Mouse (Mus musculus) megakaryocyte progenitor cell, adult 5-6 weeks (primary cell): ENCODE data around the gene Hdgf. TPM values are rescaled to one million over a fixed set of nuclear protein-coding genes. Genes with fewer than 3 reads are reported as not detected.
A peak's percentile ranks its signal among the peaks of the same experiment; 100 is the strongest.

ENCODE experiments used
- ATAC-seq: replicated peaks from 2 replicates; pipeline ENCODE4 v1.8.0; 2016; ENCODE audit warnings: mild to moderate bottlenecking, moderate TSS enrichment, inconsistent platforms; ENCODE audit not compliant: poor library complexity
- total RNA-seq, 2 experiments: library from RNA; stranded (forward) in 1 of 2; stranded (reverse) in 1 of 2; fragments of 157-497, 149-512 nt in 1 of 2; fragments of 200-1000 nt in 1 of 2; gene quantifications; 2 replicates each; pipeline versions ENCODE4 v1.2.3 to v1.2.4; 2015 to 2017

Gene Hdgf
- total RNA-seq, 2 experiments from 2014 or later: 308 to 348 TPM

DNA sequence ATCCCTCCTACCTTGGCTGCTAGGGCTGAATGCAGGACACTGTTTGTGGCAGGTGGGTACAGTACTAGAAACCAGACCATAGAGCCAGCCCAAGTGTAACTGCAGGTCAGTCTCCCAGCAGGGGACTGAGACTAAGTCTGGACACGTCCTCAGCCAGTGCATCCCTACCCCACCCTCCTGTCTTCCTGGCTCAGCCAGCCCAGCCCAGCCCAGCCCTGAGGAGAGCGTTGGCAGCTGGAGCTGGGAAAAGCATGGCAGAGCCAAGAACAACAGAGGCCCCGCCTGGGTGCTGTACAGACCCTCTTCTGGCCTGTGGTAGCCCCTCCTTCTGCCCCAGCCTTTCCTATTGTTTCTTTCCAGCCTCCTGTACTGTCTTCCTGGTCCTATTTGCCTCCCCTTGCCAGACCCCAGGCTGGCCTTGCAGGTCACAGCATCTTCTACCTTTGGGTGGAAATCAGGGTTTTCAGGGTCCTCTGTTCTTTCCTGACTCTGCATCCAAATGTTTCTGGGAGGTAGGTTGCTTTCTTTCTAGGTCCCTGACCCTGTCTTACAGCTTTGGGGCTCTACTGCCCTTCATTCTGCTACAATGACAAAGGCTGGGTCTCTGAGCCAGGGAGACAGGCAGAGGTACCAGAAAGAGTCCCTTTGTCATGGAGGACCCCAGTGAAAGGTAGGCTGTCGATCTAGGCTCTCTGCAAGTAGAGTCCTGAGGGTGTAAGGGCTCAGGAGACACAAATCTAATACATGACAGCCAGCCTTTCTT, 38.9 kb downstream of the Hdgf start:
- no peak for ATAC-seq

GRCm38 (mm10) chr3:87945781-87946540, 39.8 kb downstream of the Hdgf start:
- no peak for ATAC-seq

- ATAC-seq: no peak
Measured at GRCm38 (mm10) chr3:87946541-87946860, 40.4 kb downstream of the Hdgf start.

DNA sequence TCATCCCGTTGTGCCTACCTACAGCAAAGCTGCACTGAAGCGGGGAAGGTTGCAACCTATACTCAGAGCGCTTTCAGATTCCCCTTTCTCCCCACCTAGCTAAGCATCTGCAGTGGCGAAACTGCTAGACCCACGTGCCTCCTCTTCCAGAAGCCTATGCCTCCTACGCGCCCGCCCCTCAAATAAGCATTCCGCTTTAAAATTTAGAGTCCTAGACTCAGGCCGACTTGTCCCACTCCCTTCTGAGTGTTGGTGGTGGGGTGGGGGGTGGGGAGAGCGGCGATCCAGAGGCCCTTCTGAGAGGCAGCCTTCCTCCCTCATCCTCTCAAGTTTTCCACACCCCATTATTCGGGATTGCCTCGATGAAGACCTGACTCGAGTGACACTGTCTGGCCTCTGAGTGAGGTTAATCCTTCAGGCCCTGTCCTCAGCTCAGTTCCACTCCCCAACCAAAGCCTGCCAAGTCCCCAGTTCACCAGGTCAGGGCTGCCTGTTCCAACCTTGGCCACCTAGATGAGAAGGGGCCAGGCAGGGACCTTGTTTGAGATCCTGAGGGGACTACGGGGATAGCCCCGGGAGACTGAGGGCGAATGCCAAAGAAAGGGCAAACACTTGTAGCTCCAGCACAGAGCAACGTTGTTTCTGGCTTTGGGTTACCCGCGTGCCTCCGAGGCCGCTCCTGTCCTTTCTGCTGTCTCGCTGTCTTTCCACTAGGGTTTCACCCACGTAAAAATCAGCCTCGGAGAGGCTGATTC, 41.1 kb downstream of the Hdgf start:
- ATAC-seq: peak; percentile 26; the same call in 1 of the 2 replicates

GRCm38 (mm10) chr3:87947811-87948199, 41.7 kb downstream of the Hdgf start:
- ATAC-seq: no peak

DNA sequence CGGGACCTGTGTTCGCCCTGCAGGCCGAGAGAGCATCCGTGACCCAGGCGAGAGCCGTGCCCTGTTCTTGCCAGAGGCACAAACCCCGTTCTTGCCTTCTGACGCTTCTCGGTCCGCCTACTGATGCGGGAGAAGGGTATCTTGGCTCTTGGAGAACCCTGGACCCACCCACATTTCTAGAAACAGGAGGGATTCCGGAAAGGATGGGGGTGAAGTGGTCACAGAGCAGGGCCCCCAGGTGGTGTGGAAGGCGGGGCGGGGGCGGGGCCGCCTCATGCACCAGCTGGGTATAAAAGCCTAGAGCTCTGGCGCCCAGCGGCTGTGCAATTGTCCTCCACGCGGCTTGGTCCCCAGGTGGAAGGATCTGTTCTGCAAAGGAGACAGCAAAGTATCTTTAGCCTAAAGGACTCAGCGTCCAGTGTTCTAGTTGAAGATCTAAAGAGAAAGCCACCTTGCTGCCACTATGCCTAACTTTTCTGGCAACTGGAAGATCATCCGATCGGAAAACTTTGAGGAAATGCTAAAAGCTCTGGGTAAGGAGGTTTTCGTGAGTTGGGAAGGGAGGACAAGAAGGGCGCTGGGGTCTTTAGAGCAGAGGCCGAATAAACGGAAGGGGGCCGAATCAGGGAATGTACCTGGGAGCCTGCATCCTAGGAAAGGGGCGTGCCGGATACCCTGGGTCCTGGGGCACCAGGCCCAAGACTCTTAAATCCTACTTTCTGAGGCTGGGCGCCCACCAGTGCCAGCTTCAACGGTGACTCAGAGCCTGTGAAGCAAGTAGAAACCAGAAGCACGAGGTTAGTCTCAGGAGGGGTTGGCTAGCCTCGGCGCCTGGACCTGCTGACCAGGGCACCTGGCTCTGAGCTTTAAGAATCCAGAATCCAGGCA, 42.5 kb downstream of the Hdgf start, which contains the start of gene Crabp2:
Crabp2 (plus strand) TSS at position 289 of the 888 bp plus-strand sequence.
- ATAC-seq: peak; percentile 29

DNA sequence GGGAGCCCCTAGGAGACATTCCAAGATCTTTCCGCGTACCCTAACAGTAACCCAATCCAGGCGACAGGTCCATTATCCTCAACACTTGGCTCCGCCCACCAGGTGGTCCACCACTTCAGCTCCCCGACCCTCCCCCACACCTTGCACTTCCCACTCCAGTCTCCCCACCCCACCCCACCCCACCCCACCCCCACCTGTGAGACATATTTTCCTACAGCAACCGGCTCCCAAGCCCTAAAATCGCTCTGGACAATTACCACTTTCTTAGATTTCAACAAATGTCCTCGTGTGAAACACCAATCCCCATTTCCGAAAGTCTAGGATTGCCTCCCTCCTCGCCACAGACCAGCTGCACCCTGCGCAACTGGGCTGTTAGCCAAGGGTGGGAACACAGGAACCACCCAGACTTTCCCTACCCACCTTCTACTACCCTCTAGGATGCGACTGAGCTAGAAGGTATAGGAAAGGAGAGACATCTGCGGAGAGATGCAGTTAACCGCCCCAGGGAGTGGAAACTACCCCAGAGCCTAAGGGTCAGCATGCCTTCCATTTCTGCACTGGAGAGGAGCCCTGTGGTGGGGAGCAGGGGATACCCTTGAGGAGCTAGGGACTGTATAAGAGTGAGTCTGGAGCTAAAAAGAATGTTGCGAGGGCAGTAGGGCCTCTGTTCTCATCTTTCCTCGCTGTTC, 43.3 kb downstream of the Hdgf start:
- no peak for ATAC-seq

GRCm38 (mm10) chr3:87949955-87950515, 43.9 kb downstream of the Hdgf start:
- ATAC-seq: no peak

- no peak for ATAC-seq
Measured at GRCm38 (mm10) chr3:87951946-87952345, 45.8 kb downstream of the Hdgf start.

DNA sequence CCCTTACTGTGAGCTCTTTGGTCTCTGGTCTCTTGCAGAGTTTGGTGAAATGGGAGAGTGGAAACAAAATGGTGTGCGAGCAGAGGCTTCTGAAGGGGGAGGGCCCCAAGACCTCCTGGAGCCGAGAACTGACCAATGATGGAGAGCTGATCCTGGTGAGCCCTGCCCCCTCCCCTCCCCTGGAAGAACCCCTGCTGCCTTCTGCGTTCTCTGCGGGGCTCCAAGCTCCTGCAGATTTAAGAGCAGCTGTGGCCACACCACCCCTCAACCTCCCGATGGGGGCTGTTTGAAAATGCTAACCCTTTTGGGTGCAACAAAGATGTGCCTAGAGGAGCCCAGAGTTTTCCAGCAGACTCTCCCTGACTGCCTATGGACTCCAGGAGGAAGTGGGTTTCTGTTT, 46.3 kb downstream of the Hdgf start:
- ATAC-seq: no peak

GRCm38 (mm10) chr3:87958056-87958455, 51.9 kb downstream of the Hdgf start:
- ATAC-seq: no peak

DNA sequence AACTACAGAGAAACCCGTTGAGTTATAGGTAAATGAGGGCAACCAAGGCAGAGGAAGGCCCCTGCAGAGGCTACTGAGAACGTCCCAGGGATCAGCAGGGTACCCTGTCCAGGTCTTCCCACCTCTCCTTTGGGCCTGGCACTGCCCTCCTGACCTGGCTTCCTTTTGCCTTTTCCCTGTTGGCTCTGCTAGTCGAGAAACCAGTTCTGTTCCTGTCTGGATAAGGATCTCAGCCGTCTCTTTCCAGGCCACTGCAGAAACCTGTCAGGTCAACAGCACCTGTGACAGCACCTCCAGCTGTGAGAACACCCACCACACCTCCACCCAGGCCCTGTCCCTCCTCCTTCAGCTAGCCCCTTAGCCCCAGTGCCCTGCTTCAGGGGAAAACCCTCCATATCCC, 52.4 kb downstream of the Hdgf start:
- ATAC-seq: no peak

DNA sequence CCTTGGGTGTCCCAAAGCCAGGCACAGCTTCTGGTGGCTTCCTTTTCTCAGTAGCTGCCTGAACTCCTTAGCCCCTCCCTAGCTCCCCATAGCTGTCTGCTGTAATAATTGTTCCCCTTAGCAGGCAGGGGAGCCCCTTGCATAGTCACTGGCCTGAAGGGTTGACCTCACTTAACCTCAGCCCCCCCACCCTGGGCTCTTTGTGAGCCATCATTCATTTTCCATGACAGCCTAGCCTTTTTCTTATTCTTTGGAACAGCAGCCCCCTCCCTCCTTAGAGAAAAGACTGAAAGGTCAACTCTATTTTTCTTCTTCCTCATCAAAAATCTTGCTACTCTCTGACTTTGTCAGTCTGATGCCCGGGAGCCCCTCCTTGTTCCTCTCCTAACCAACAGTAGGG, 52.8 kb downstream of the Hdgf start:
- no peak for ATAC-seq

DNA sequence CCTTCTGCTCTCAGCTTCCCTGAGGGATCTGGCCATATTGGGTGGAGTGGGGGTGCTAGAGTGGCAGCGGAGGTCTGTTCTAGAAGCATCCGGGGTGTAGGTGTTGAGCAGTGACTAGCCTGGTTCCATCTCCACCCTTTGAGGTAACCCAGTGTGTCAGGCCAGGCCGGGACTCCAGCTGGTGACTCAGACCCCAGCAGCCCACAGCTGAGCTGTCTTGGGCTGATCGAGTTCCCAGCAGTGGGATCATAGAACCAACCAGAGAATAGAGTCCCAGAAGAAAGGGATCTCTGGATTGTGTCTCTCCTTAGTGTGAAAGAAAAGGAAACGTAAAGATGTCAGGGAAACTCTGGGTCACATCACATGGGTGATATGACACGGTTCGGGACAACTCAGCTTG, 53.2 kb downstream of the Hdgf start:
- no peak for ATAC-seq

DNA sequence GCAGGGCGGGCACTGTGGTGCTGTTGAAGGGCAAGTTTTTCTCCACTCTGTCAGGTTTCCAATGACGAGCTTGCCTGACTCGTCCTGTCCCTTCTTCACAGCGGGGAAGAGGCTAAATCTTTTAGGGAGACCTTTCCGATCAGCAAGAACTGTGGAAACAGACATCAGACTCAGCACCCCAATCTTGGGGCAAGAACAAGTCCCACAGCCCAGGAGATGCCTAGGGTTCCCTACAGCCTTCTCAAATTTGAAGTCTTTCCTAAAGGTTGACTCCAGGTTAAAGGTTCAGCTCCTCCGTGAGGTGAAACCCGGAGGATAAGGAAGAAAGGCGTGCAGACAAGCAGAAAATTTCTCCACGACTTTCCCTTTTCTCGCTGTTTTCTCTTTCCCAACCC, 54.1 kb downstream of the Hdgf start:
- ATAC-seq: no peak

DNA sequence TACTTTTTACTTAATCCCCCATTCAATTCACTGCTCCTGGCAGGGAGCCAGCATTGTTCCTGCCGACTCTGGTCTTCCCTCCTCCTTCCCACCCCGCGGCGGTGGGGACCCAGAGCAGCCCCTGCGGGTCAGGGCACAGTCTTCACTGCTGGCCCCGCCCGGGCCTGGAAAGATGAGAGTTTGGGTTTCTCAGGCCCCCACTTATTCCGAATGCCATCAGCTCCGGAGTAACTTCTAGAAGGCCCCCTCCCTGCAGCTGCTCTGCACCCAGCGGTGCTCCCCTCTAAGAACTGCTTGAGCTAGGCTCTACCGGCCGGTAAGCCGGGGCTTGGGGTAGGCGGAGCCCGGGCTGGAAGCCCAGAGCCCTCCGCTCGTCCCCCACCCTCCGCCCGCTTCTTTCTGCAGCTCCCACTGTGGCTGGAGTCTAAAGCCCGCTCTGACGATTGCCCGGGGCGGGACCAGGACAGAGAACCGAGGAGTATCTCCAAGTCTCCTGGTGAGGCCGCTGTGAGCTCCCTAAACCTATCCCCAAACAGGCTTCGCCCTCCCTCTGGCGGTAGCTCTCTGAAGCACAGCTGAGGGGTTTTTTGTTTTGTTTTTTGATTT, 54.6 kb downstream of the Hdgf start:
- ATAC-seq: peak; percentile 99
